Mouse (Mus musculus): Measurements from ENCODE around the gene Tspan3. TPM values are rescaled to one million over a fixed set of nuclear protein-coding genes. Genes with fewer than 3 reads are reported as not detected.

Tspan3 gene
- polyA plus RNA-seq, 1 experiment from 2014 or later: 592 TPM

GRCm38 (mm10) chr9:56104921-56105320 lies 60.4 kb downstream of the Tspan3 start:
- H3K9ac ChIP-seq (replicated peaks): no peak overlapping the region
- no peak overlapping the region for H3K27ac ChIP-seq
- ATAC-seq: no peak
- H3K4me3 ChIP-seq (replicated peaks): no peak overlapping the region
- no peak overlapping the region for H3K4me2 ChIP-seq (replicated peaks)
- WGBS: 85% methylated on average over 7 of the region's 7 CpGs
- H3K9me3 ChIP-seq: no peaks in the 10 kb centered on the region
- H3K4me1 ChIP-seq (replicated peaks): no peaks in the 10 kb centered on the region
- H3K27me3 ChIP-seq: no peaks in the 10 kb centered on the region
- no peaks in the 10 kb centered on the region for H3K36me3 ChIP-seq

GRCm38 (mm10) chr9:56101022-56101421 lies 64.3 kb downstream of the Tspan3 start:
- H3K4me3 ChIP-seq (replicated peaks): no peak overlapping the region
- 71% methylated on average over 4 of the region's 4 CpGs for WGBS
- H3K27me3 ChIP-seq: no peaks in the 10 kb centered on the region
- no peaks in the 10 kb centered on the region for H3K4me1 ChIP-seq (replicated peaks)
- no peaks in the 10 kb centered on the region for H3K36me3 ChIP-seq
- H3K27ac ChIP-seq: no peak overlapping the region
- H3K9me3 ChIP-seq: no peaks in the 10 kb centered on the region
- no peak overlapping the region for H3K4me2 ChIP-seq (replicated peaks)
- no peak overlapping the region for H3K9ac ChIP-seq (replicated peaks)
- no peak for ATAC-seq

- Histone ChIP-seq H3K9ac (replicated peaks) (no peak overlapping the region), H3K36me3 (no peaks in the 10 kb centered on the region), H3K27me3 (no peaks in the 10 kb centered on the region), H3K9me3 (no peaks in the 10 kb centered on the region), H3K4me1 (replicated peaks) (no peaks in the 10 kb centered on the region), H3K4me3 (replicated peaks) (no peak overlapping the region), H3K4me2 (replicated peaks) (no peak overlapping the region), H3K27ac (no peak overlapping the region)
- 88% methylated on average over 7 of the region's 7 CpGs for WGBS
- ATAC-seq: no peak
Measured at GRCm38 (mm10) chr9:56100041-56100522, 65.2 kb downstream of the Tspan3 start.

- Histone ChIP-seq H3K4me1 (replicated peaks) (no peaks in the 10 kb centered on the region), H3K36me3 (no peaks in the 10 kb centered on the region), H3K27ac (no peak overlapping the region), H3K9me3 (no peaks in the 10 kb centered on the region), H3K27me3 (no peaks in the 10 kb centered on the region), H3K9ac (replicated peaks) (no peak overlapping the region), H3K4me2 (replicated peaks) (no peak overlapping the region), H3K4me3 (replicated peaks) (no peak overlapping the region)
- WGBS: 91% methylated on average over 4 of the region's 4 CpGs
- ATAC-seq: no peak
Measured at GRCm38 (mm10) chr9:56097584-56098298, 67.5 kb downstream of the Tspan3 start.

- no peaks in the 10 kb centered on the region for H3K9me3 ChIP-seq
- H3K4me2 ChIP-seq (replicated peaks): no peak overlapping the region
- H3K4me1 ChIP-seq (replicated peaks): peaks cover 13% of the 10 kb centered on the region
- no peaks in the 10 kb centered on the region for H3K36me3 ChIP-seq
- no peak overlapping the region for H3K27ac ChIP-seq
- H3K27me3 ChIP-seq: no peaks in the 10 kb centered on the region
- no peak overlapping the region for H3K4me3 ChIP-seq (replicated peaks)
- no peak for ATAC-seq
- 47% methylated on average over 2 of the region's 2 CpGs for WGBS
- no peak overlapping the region for H3K9ac ChIP-seq (replicated peaks)
Measured at GRCm38 (mm10) chr9:56092102-56092501, 73.2 kb downstream of the Tspan3 start.

DNA sequence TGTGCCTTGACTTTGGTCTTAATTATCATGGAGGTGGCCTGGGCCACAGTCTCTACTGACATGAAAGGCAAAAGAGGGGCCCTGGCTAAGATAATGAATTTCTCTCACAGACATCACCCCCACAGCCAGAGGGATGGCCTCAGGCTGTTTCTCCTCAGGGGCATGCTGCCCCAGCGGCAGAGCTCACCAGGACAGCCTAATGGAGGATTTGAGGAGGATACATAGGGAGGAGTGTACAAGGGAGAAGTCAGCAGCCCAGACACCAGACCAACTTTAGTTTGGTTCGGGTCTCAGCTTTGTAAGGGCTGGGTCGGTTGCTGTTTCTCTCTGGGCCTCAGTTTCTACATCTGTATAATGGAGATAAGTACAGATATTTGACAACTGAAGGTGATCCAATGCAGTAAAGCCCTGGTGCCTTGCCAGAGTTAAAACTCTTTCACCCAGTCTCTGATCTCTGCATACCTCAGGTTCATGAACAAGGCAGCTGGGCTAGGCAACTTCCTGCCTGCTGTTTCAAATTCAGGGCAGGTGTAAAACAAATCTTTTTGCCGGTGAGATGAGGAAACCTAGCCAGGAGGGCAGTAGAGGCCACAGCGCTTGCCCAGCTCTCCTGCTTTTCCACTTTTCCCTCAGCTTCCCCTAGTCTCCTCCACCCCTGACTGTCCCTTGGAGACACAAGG lies 74.6 kb downstream of the Tspan3 start:
- no peaks in the 10 kb centered on the region for H3K27me3 ChIP-seq
- no peak overlapping the region for H3K4me2 ChIP-seq (replicated peaks)
- no peaks in the 10 kb centered on the region for H3K9me3 ChIP-seq
- H3K27ac ChIP-seq: no peak overlapping the region
- peak; percentile 52 for ATAC-seq
- H3K4me1 ChIP-seq (replicated peaks): peaks cover 13% of the 10 kb centered on the region
- WGBS: 72% methylated on average over 5 of the region's 5 CpGs
- no peaks in the 10 kb centered on the region for H3K36me3 ChIP-seq
- no peak overlapping the region for H3K9ac ChIP-seq (replicated peaks)
- no peak overlapping the region for H3K4me3 ChIP-seq (replicated peaks)

GRCm38 (mm10) chr9:56089778-56090520 lies 75.3 kb downstream of the Tspan3 start, which contains the start of gene Pstpip1:
TSS of gene Pstpip1 (plus strand) at chr9:56089962.
- Histone ChIP-seq H3K9me3 (no peaks in the 10 kb centered on the region), H3K9ac (replicated peaks) (peak within 1 kb of the TSS; percentile 30; the same call in 1 of the 2 replicates), H3K27me3 (no peaks in the 10 kb centered on the region), H3K4me1 (replicated peaks) (peaks cover 13% of the 10 kb centered on the region), H3K27ac (peak within 1 kb of the TSS; percentile 35), H3K4me3 (replicated peaks) (no peak within 1 kb of the TSS), H3K36me3 (no peaks in the 10 kb centered on the region), H3K4me2 (replicated peaks) (0 out of 2 replicates have a peak within 1 kb of the TSS, but pooled peaks have one; percentile 15)
- peak; percentile 87 for ATAC-seq
- WGBS: 37% methylated on average over 22 of the region's 22 CpGs

- no peaks in the 10 kb centered on the region for H3K9me3 ChIP-seq
- no peaks in the 10 kb centered on the region for H3K27me3 ChIP-seq
- H3K27ac ChIP-seq: no peak overlapping the region
- H3K4me3 ChIP-seq (replicated peaks): no peak overlapping the region
- ATAC-seq: no peak
- H3K4me2 ChIP-seq (replicated peaks): no peak overlapping the region
- WGBS: 86% methylated on average over 5 of the region's 5 CpGs
- peaks cover 4% of the 10 kb centered on the region; the same call in 1 of the 2 replicates for H3K36me3 ChIP-seq
- H3K9ac ChIP-seq (replicated peaks): no peak overlapping the region
- peaks cover 13% of the 10 kb centered on the region for H3K4me1 ChIP-seq (replicated peaks)
Measured at GRCm38 (mm10) chr9:56086524-56086923, 78.8 kb downstream of the Tspan3 start.

Other genes with a start within 250 kb of the Tspan3 start
- 38.6 and 43.3 TPM in 2 replicates for gene Scaper, start 227.4 kb downstream of the Tspan3 start, polyA plus RNA-seq (2015; fragmentation: Nextera tagmentation; extraction: Ambion mirVana)
- gene 4930563M21Rik, start 154.9 kb downstream of the Tspan3 start, polyA plus RNA-seq (2015; fragmentation: Nextera tagmentation; extraction: Ambion mirVana): not detected in 2 replicates
- 342 and 356 TPM in 2 replicates for gene Rcn2, start 123.6 kb downstream of the Tspan3 start, polyA plus RNA-seq (2015; fragmentation: Nextera tagmentation; extraction: Ambion mirVana)
- gene Pstpip1, start 75.5 kb downstream of the Tspan3 start, polyA plus RNA-seq (2015; fragmentation: Nextera tagmentation; extraction: Ambion mirVana): 0.31 and 0.96 TPM in 2 replicates